Mouse (Mus musculus): Measurements from ENCODE around the gene Rap1gap2.

DNA sequence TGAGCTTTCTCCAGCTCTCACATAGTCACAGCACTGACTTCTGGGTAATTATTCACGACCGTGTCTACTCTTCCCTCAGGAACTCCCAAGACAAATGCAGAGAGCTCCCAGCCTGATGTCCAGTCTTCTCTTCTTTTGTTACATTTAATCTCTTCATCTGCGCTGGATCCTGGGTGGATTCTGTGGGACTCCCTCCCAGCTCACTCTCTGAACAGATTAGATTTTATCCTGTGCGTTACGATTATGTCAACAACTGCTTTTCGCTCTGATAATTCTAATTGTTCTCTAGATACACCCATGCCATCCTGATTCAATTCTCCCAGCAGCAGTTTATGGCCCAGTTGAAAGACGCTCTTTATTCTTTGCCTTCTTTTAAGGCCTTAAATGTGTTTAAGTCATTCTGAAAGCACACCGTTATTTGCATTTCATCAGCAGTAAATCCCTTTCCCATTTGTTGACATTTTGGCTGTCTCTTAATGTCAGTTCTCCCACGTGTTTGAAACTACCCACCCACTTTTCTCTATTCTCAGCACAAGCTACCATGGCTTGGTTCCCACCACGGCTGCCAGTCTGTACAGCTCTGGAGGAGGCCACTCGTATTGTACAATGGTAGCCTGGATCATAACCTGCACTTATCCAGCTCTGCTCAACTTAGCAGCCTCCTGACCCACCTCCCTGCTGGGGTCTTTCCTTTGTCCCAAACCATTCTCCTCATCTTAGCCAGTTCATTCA, 180.8 kb downstream of the Rap1gap2 start:
- TF ChIP-seq CTCF (IDR thresholded peaks at IDR 0.05; ENCODE audit: insufficient read depth, low read length) (no peak), POLR2A (IDR thresholded peaks at IDR 0.05; ENCODE audit: borderline replicate concordance, extremely low read depth, low read depth, low read length) (no peak)
